Mouse (Mus musculus) retina, postnatal 1 day (tissue): ENCODE data around the gene Ankrd37.

Experiments used
- DNase-seq: peaks from one replicate; pipeline ENCODE4 v3.0.0-alpha.2; 2012

The Ankrd37 gene

GRCm38 (mm10) chr8:46005596-46005995 lies at the start of gene Ankrd37:
TSS of gene Ankrd37 (minus strand) at chr8:46005707.
- no peak for DNase-seq

DNA sequence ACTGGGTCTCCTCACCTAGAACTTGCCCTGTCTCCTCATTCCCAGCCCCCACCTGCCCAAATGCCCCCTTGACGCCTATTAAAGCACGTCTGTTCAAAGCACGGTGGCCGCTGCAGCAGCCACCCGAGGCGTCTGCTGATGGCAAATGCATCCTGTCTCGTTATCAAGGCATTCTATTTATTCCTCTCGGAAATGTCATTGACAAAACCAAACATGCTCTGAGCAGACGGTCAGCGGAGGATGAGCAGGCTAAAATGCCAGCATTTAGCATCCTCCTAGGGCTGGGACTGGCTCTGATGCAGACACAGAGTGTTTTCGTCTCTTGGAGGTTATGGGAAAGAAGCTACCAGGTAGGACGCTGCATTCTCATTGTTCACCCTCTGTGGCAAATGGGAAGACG lies 34.8 kb upstream of the Ankrd37 start:
- DNase-seq = no peak

DNA sequence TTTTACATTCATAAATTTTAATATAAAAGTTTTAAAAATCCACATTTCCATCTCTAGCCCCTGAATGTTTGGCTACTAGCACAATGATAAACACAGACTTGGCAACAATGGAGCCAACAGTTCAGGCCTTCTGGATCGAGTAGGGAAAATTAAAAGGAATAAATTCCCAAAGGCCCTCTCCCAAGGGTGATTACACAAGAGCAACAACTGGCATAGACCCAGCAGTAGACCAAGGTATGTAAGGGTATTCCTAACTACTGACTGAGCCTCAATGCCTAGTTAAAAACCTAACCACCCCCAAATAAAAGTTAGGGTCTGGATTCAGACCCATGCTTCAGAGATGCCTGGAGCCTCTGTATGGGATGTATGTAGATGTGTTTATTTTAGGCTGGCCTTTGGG lies 34.2 kb upstream of the Ankrd37 start:
- no peak for DNase-seq

- no peak for DNase-seq
Measured at GRCm38 (mm10) chr8:46036217-46036616, 30.7 kb upstream of the Ankrd37 start.

- no peak for DNase-seq
Measured at GRCm38 (mm10) chr8:46024392-46024791, 18.9 kb upstream of the Ankrd37 start.

DNA sequence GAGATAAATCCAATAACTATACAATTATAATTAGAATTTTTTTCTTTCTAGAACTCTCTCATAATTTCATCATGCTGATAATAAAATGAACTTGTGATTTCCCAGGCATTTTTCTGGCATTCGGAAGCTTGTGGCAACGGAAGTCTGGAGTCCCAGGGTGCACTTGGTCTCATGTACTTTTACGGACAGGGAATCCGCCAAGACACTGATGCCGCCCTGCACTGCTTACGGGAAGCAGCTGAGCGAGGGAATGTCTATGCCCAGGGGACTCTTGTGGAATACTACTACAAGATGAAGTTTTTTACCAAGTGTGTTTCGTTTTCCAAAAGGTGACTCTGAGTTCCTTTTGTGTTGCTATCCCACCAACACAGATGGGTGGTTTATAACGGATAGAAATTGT lies 17.3 kb upstream of the Ankrd37 start:
- DNase-seq = no peak

DNA sequence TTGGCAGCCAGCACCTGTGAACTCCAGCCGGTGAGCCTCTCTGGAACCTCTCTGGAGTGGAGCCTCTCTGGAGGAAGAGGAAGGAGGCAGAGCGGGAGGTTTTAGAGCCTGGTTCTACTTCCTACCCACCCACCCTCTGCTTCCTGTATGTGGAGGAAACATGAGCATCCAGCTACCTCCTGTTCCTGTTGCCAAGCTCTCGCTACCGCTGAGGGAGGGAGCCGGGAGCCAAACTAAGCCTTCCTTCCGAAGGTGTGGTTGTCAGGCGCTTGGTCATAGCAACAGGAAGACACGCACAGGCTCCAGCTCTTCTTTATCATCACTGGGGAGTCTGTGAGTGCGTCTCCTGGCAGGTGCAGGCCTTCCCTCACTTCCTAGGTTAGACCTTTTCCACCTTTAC lies 16.7 kb upstream of the Ankrd37 start:
- DNase-seq = no peak

DNA sequence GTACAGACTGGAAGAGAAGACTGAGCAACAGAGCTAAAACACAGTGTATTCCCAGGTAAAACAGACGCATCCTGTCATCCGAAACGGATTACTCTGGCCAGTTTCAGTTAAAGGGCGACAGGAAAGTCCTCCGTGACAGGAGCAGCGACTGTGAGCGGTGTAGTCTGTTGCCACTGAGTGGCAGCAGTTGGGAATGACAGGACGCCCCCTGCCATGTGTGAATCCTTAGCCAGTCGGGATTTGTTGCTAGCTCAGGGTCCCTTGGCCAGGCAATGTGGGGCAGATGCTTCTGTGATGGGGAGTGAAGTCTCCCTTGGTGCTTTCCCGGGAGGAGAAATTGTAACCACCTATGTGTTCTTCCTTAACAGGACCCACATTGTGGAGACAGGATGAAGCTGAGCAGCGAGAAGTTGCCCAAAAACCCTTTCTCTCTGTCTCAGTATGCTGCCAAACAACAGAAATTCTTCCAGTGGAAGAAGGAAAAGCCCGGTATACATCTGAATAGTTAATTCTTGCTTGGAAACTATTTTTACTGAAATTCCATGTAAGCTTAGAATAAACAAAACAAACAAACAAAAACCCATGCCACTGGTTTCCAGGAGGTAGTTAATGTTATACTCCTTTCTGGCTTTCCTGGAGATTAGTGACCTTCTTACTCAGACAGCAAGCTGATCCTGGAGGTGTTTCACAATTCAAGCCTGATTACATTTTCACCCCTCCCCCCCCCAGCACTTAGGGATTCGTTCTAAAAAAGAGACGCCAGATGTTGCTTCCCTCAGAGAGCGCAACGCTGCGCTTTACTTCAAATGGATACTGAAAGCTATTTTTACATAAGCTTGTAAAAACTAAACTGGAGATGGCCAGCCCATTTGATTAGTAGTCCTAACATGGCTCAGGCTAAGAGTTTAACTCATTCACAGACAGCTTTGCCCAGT lies 5.5 kb upstream of the Ankrd37 start:
- DNase-seq = peak; percentile 71

DNA sequence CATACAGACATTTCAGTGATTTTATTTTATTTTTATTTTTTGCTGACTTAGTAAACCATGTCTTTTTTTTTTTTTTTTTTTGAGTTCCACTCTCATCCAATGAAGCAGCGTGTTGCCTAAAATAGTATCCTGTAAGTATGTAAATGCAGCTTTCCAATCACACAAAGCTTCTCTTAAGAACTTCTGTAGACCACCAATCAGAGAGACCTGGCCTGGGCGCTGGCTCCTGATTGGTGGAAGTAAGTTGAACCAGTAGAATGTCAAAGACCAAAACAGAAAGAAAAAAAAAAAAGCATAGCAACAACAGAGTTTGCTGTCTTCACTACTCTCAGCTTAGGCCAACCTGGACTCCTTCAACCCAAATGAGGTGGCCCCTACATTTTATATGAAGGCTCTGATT lies 4.8 kb upstream of the Ankrd37 start:
- peak; percentile 48 for DNase-seq

GRCm38 (mm10) chr8:46007050-46007672 lies 1.7 kb upstream of the Ankrd37 start:
- DNase-seq = no peak

GRCm38 (mm10) chr8:45999784-46000705 lies 5.5 kb downstream of the Ankrd37 start:
- DNase-seq = peak; percentile 99

DNA sequence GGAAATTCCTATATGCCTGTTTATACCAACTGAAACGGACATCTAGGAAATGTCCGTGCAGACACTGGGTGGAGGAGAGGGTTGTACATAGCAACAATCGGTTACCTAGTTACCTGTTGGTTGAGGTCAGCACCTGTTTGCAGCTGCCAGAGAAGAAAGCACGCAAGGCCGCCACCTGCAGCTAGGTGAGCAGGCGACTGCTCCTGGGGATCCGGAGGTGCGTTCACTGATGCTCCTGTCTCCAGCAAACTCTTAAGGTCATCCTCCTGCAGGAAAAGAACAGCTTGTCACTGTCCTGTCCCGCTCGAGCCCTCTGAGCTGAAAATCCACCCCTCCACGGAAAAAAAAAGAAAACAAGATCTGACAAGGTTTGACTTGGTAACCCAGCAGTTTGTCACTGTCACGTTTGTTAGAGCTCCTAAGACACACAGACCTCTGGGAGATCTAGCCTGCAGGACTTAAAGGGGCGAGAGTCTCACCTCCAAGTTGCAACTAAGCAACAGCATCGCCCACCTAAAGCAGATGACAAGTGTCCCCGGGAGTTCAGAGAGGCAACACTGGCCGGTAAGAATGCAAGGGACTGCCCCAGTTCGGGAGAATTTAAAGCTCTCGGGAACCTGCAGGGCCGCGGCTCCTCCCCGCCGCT lies 6.2 kb downstream of the Ankrd37 start, which contains the start of gene Lrp2bp:
TSS of gene Lrp2bp (plus strand) at position 166 of the 646 bp plus-strand sequence.
- no peak for DNase-seq

DNA sequence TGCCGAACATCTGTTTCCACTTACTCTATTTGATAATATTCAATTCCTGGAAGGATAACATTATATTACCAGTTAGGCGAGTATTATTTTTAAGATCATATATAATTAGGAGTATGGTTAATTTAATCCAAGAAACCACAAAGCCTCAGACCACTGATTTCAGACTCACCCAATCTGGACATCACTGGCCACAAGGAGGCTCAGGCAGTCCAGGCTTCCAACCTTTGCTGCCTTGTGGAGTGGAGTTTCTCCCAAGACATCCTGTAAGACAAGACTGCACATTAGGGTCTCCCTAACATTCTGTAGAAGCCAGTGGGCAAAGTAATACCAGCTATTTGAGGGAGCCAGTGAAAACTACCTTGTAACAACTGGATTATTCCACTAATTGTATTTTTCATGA lies 7.3 kb downstream of the Ankrd37 start:
- DNase-seq = no peak

GRCm38 (mm10) chr8:45995576-45995975 lies 9.9 kb downstream of the Ankrd37 start:
- DNase-seq = no peak

GRCm38 (mm10) chr8:45994111-45994510 lies 11.4 kb downstream of the Ankrd37 start:
- DNase-seq = peak; percentile 38

DNA sequence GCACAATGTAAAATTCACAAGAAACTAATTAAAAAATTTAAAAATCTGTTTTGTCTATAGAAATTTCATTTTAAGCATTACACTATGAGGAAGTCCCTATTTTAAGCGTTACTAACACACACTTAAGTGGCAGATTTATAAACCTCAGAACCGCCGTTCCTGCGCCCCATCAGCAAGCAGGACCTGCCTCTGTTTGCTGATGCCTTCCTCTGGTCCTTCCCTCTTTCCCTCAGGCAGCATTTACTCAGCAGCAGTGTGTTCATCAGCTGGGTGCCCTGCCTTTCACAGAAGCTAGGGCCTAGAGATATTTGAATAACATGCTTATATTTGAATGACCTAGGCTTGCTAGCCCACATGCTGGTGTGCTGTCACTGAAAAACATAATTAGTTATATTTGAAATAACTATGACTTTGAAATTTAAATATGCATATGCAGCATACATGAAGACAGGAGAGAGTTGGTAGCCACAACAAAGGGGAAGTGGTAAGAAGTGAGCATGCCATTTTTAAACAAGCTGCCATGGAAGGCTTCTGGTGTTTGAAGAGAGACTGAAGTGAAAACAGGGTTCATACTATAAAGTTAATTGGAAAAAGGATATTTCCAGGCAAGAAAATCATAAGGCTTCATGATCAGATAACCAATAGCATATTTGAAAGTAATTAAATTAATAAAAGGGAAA lies 14.7 kb downstream of the Ankrd37 start:
- no peak for DNase-seq

- no peak for DNase-seq
Measured at GRCm38 (mm10) chr8:45988189-45988588, 17.3 kb downstream of the Ankrd37 start.

GRCm38 (mm10) chr8:45986665-45987064 lies 18.8 kb downstream of the Ankrd37 start:
- DNase-seq = no peak

GRCm38 (mm10) chr8:45975837-45976468 lies 29.6 kb downstream of the Ankrd37 start:
- DNase-seq = no peak

GRCm38 (mm10) chr8:45975126-45975836 lies 30.2 kb downstream of the Ankrd37 start, which contains the start of the genes 1700029J07Rik and Ufsp2:
TSS of gene 1700029J07Rik (minus strand) at chr8:45975252.
TSS of gene Ufsp2 (plus strand) at chr8:45975528.
- peak; percentile 98 for DNase-seq
